In the genomic region with DNA sequence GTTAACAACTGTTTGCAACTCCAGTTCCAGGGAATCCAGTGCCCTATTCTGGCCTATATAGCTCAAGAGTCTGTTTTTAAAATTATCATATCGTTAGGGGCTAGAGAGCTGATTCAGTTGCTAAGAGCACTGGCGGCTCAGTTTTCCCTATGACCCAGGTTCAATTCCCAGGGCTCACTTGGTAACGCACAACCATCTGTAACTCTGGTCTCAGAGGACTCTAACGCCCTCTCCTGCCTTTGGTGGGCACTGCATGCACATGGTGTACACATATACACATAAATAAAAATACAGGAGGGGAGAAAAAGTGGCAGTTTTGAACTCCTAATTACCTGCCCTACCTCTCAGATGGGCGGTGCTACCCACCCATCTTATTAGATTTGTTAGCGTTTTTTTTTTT, we compare ENCODE assay signal across 9 mouse cellular contexts. TPM values are rescaled to one million over a fixed set of nuclear protein-coding genes. Genes with fewer than 3 reads are reported as not detected.
DNase-seq lines count a peak whose midpoint lies in the region; ATAC-seq lines count a peak whose summit lies in the region.
"Had no signal": no experiment of that assay in that cellular context is flagged by ENCODE, and none has a peak within 500 bp of the region (broad histone marks: within the 10 kb centered on the region; RNA-seq: fewer than 3 reads in every experiment).

No protein-coding gene starts in this region.

- no peak overlapping the region for H3K27ac ChIP-seq in hindbrain, embryonic 10.5 days
- H3K27ac ChIP-seq in hindbrain, embryonic 12.5 days, result no peak overlapping the region
- H3K27ac ChIP-seq: neural tube, embryonic 13.5 days had no signal

- no peaks in the 10 kb centered on the region for H3K9me3 ChIP-seq in hindbrain, embryonic 10.5 days
- no peaks in the 10 kb centered on the region for H3K9me3 ChIP-seq in hindbrain, embryonic 12.5 days (replicated peaks)
- H3K9me3 ChIP-seq: neural tube, embryonic 13.5 days had no signal

- no peak overlapping the region for H3K4me3 ChIP-seq in hindbrain, embryonic 10.5 days
- no peak overlapping the region for H3K4me3 ChIP-seq in hindbrain, embryonic 12.5 days
- H3K4me3 ChIP-seq: neural tube, embryonic 13.5 days had no signal

- no peaks in the 10 kb centered on the region for H3K27me3 ChIP-seq in hindbrain, embryonic 10.5 days (ENCODE audit: insufficient read depth, poor library complexity, severe bottlenecking)
- H3K27me3 ChIP-seq in hindbrain, embryonic 12.5 days, result no peaks in the 10 kb centered on the region
- H3K27me3 ChIP-seq: neural tube, embryonic 13.5 days had no signal

- H3K36me3 ChIP-seq in hindbrain, embryonic 10.5 days, result no peaks in the 10 kb centered on the region
- no peaks in the 10 kb centered on the region for H3K36me3 ChIP-seq in hindbrain, embryonic 12.5 days
- H3K36me3 ChIP-seq: neural tube, embryonic 13.5 days had no signal

- no peak overlapping the region for H3K9ac ChIP-seq in hindbrain, embryonic 12.5 days
- H3K9ac ChIP-seq: neural tube, embryonic 13.5 days had no signal

- peak; percentile 13 for DNase-seq in hindbrain, embryonic 10.5 days (ENCODE audit: low spot score)
- peak; percentile 25 for DNase-seq in lung, postnatal 10 days
- no peak for DNase-seq in lung, postnatal 14 days
- DNase-seq in c-Kit-negative CD71-positive TER-119-positive erythroid progenitor cells, embryonic 14.5 days (ENCODE audit: low read depth, low spot score), result peak; percentile 30
- peak; percentile 19 for DNase-seq in retina, embryonic 14.5 days (ENCODE audit: low spot score)
- DNase-seq in layer of hippocampus, adult 18-20 months (ENCODE audit: low spot score in 2 of 2), result no peak

- 0 out of 2 replicates have a peak, but pooled peaks cover 3% of the 10 kb centered on the region for H3K4me1 ChIP-seq in hindbrain, embryonic 10.5 days (replicated peaks)
- H3K4me1 ChIP-seq in hindbrain, embryonic 12.5 days, result no peaks in the 10 kb centered on the region
- H3K4me1 ChIP-seq: neural tube, embryonic 13.5 days had no signal

- H3K4me2 ChIP-seq in hindbrain, embryonic 12.5 days (replicated peaks), result no peak overlapping the region

- no peak for ATAC-seq in hindbrain, embryonic 12.5 days (ENCODE audit: low FRiP score)
- ATAC-seq in inflammation-experienced regulatory T-cells, adult 6 months, result no peak

- WGBS in hindbrain, embryonic 10.5 days, result 93% methylated on average over 6 of the region's 6 CpGs
- WGBS in hindbrain, embryonic 12.5 days, result 95% methylated on average over 6 of the region's 6 CpGs

RNA-seq across cellular contexts. Expression of a gene that starts 41.2 kb away (rescaled TPM):
- polyA plus RNA-seq in hindbrain, embryonic 10.5 days (2016; fragmentation: Nextera tagmentation; extraction: Ambion mirVana), result 24.0 and 28.2 TPM in 2 replicates
- polyA plus RNA-seq in hindbrain, embryonic 12.5 days (2016; fragmentation: Nextera tagmentation; extraction: Ambion mirVana), result 26.3 and 27.1 TPM in 2 replicates
- polyA plus RNA-seq in inflammation-experienced regulatory T-cells, adult 6 months (2017; shearing (Covaris generic)), result 1 to 10 TPM; 1.5 to 4.5 (median 2.6) TPM
- total RNA-seq in layer of hippocampus, adult 18-20 months (2021), result 10 to 100 TPM; 22.0 to 22.5 TPM

RNA-seq across cellular contexts. Expression of a gene that starts 58.5 kb away (rescaled TPM):
- polyA plus RNA-seq in hindbrain, embryonic 10.5 days (2016; fragmentation: Nextera tagmentation; extraction: Ambion mirVana), result 18.1 and 26.6 TPM in 2 replicates
- polyA plus RNA-seq in hindbrain, embryonic 12.5 days (2016; fragmentation: Nextera tagmentation; extraction: Ambion mirVana), result 20.7 and 23.3 TPM in 2 replicates
- 10 to 100 TPM; 28.6 to 38.2 (median 31.7) TPM for polyA plus RNA-seq in inflammation-experienced regulatory T-cells, adult 6 months (2017; shearing (Covaris generic))
- 1 to 10 TPM; 8.6 to 9.7 TPM for total RNA-seq in layer of hippocampus, adult 18-20 months (2021)

Comparison
In these comparisons a context has a peak if more than half of its experiments do, and no peak if none do; other contexts are left out.
1. DNase-seq: peak in hindbrain, embryonic 10.5 days (single experiment), lung, postnatal 10 days (single experiment), c-Kit-negative CD71-positive TER-119-positive erythroid progenitor cells, embryonic 14.5 days (single experiment) and retina, embryonic 14.5 days (single experiment); none in lung, postnatal 14 days (single experiment) and layer of hippocampus, adult 18-20 months (0 of 2).